Mouse (Mus musculus): ENCODE results near the gene Ankrd22. TPM values are rescaled to one million over a fixed set of nuclear protein-coding genes. Genes with fewer than 3 reads are reported as not detected.

Ankrd22 gene
- total RNA-seq, 2 experiments from 2014 or later, result not detected

DNA sequence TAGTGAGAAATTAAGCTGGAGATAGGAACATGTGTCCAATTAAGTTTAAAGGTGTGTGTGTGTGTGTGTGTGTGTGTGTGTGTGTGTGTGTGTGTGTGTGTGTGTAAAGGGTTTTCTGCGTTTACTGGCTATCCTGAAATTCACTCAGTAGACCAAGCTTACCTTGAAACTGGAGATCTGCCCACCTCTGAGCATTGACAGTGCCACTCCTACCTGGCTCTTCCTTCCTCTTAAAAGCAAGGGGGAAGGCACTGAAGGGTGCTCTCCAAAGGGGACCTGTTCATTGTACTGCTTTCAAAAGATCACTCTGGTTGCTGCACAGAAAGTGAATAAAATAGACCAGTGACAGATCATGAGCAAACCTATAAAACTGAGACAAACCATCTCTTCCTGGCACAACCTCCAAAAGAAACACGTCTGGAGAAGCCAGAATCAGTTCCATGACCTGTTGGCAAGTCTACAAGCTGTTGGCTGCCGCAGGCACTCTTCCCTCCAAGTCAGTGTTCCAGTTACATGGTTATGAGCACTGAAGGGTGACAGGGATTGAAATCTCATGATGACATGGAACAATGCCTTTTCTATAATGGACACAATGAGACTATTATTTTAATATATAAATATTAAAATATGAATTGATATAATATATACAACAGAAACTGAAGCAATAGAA is 76.7 kb downstream of the Ankrd22 start:
- DNase-seq, result no peak

DNA sequence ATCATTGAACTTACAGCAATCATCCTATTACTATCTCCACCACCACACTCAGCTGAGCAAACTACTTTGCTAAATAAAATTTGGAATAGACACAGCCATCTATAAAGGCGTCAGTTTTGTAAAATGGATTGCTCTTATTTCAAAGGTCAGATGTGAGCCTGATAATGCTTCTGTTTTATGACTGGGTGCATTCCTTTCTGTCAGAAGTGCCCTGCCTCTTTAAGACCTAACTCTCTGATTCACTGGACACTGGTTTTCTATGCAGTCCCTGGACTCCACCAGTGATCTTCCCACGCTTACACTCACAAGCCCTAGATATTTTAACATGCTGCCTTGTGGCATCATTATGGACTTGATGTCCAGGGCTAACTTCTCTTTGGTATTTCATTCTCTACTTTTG is 87.7 kb downstream of the Ankrd22 start:
- DNase-seq, result no peak

DNA sequence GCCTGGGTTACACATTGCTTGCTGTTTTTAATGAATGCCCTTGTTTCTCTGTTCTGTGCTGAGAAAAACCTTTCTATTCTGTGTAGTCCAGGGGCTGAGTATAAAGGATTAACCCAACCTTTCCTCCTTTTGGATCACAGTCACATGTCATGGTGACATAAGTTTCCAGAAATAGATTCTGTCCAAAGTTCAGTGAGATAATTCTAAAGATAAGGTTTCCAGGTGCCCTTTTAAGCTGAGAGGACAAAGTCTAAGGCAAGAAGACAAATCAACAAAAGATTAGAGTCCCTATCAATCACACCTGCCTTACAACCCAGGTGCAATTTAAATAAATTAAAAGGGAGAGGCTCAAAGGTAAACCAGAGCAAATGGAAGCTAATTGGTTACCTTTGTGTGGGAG is 91.6 kb downstream of the Ankrd22 start:
- no peak for DNase-seq

Other genes with a start within 250 kb of the Ankrd22 start
- gene Lipf, start 204.9 kb downstream of the Ankrd22 start, total RNA-seq (2021), result not detected
- gene Lipk, start 157.8 kb downstream of the Ankrd22 start, total RNA-seq (2021), result not detected
- not detected for gene Lipn, start 98.7 kb downstream of the Ankrd22 start, total RNA-seq (2021)
- gene Lipm, start 65.1 kb downstream of the Ankrd22 start, total RNA-seq (2021), result not detected
- 1 to 10 TPM; 2.3 to 2.6 TPM for gene Stambpl1, start 26.2 kb upstream of the Ankrd22 start, total RNA-seq (2021)
- gene Acta2, start 89.5 kb upstream of the Ankrd22 start, total RNA-seq (2021), result 100 to 1,000 TPM; 517 to 534 TPM
- gene Fas, start 124.6 kb upstream of the Ankrd22 start, total RNA-seq (2021), result 1 to 10 TPM; 2.0 to 3.7 TPM

Measured in gastrocnemius, postnatal 10 days (tissue).